Mouse (Mus musculus): ENCODE measurements around the gene Prn. TPM values are rescaled to one million over a fixed set of nuclear protein-coding genes. Genes with fewer than 3 reads are reported as not detected.

The Prn gene
- total RNA-seq, 4 experiments from 2014 or later, result 0.20 to 0.69 (median 0.38) TPM; not detected in 1

DNA sequence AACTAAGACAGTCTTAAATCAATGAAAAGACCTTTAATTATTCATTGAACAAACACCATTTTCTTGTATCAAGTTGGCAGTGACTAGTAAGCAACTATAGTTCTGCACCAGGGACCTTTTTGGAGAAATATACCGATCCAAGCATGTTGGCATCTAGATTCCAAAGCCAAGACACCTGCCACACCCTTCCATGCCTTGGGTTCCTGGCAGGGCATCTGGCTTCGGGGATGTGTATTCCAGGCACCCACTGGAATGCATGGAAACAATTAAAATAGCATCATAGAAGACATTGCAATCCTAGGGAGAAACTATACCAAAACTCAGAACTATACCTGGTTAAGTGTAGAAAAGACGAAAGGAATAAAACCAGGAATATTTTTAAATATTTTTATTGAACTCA, 3.5 kb upstream of the Prn start:
- DNase-seq (ENCODE audit: low spot score), result no peak

DNA sequence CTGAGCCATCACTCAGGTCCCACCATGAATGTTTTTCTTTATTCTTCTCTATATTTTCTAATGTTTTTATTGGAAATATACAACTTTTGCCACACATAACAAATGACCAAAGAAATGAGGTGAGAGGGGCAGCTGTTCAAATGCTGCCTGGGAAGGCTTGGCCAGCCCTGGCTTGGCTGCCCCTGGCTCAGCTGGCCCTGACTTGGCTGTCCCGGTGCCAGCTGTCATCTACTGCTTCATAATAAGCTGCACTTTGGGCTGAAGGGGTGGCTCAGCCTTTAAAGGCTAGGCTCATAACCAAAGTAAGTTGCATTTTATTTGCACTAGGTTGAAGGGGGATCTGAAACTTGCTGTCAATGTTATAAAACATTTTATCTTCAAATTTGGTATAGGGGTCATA, 2.9 kb upstream of the Prn start:
- peak; percentile 34 for DNase-seq (ENCODE audit: low spot score)

DNA sequence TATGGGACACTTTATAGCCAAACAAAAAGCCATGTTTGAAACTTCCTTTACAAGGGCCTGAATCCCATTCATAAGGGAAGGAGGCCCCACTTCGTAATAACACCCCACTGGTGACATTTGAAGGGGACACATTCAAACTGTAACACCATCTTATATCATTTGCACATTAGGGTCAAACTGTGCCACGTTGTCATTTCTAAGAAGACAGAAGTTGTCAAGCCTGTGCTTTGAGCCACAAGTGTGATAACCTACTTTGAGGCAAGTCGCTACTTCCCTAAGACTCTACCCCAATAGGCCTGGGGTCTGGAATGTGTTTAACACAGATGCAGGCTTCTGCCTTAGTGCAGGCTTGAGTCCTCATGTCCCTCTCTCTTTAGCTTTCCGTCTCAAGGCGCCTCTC, 2.4 kb upstream of the Prn start:
- no peak for DNase-seq (ENCODE audit: low spot score)

DNA sequence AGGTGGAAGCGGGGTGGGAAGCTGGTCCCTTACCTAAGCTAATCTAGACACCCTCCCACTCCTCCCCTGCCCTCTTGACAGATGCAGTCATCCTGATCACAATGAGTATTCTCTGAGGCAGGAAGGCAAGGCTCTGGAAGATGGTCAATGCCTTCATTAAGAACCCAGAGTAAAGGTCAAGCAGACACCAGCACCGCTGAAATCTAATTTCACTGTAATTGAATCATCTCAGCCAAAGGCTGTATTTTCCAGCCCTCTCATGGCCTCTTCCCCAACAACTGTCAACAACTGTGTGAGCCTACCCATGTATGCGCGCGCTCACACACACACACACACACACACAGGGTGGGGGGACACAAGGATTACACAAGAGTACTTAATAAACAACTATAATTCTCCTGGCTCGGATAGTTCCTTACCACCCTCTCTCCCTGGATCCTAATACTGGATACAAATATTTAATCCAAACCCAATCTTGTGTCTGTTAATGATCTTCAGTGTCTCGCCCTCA, 1.4 kb upstream of the Prn start:
- DNase-seq (ENCODE audit: low spot score), result peak; percentile 28

DNA sequence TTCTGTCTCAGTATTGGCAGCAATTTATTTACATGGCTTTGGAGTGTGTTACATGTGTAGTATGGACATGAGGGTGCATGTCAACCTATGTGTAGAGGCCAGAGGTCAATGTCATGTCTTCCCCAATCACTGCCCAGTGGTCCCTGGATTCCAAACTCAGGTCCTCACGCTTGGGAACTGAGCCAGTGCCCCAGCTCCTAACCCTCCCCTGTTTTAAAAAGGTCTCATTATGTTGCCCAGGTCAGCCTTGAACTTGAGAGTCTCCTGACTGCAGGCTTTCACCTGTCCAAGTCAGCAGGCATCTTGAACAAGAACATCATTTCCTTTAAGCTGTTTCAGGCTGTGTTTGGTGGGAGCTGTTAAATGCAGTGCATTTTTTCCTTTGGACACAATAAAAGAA, 851 bp upstream of the Prn start:
- no peak for DNase-seq (ENCODE audit: low spot score)

DNA sequence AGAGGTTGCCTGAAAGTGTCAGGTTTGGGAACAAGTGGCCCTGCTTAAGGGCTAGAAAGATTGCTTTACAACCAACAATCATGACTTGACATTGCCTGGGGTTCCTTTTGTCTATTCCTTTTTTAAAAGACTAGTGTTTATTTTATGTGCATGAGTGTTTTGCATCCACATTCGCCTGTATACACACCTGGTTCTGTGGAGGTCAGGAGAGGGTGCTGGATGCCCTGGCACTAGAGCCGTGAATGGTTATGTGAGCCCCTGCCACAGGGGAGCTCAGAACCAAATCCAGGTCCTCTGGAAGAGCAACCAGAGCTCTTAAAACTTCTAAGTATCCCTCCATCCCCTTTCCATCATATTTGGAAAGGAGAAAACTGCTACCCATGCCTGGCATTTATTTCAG, 1.1 kb downstream of the Prn start:
- no peak for DNase-seq (ENCODE audit: low spot score)

DNA sequence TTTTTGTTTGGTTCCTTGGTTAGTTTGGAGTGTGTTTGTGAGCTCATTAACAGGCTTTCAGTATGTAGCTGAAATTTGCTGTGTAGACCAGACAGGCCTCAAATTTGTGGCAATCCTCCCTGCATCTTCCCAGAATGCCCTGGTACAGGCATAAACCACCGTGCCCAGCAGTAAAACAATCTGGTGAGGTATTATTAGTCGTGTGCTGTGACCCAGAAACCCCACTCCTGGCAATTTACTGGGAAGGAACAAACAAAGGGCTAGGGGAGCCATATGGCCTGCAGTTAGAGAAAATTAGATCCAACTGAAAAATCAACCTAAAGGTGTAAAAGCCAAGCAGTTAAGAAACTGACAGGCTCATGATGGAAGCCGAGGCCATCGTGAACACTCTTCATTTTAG, 1.6 kb downstream of the Prn start:
- DNase-seq (ENCODE audit: low spot score), result no peak

DNA sequence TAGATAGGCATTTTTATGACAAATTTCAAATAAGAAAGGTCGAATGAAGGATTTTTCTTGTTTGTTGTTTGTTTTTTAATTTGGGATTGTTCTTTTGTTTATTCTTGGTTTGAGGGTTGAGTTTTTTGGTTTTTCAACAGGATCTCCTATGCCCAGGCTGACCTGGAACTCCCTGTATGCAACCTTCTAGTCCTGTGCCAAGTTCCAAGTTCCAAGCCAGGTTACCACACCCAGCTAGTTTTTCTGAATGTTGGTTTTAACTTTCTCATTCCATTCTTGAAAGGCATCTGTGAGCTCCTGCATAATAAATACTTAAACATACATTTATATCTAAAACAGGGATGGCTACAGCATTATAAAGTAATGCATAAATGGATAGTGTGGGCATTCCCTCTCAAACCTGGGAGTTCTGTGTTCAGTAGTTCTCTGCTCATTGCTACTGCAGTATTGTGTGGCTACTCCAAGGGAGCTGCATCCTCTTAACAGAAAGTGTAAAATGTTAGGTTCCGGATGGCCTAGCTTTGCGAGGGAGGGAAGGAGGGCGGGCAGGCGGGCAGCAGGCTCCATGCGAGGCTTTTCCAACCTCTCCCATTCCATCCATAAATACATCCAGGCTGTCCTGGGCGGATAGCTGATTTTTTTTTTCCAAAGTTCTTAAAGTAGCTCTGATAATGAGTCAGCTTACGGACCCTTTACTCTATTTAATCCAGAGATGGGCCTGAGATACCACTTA, 2.9 kb downstream of the Prn start:
- no peak for DNase-seq (ENCODE audit: low spot score)

DNA sequence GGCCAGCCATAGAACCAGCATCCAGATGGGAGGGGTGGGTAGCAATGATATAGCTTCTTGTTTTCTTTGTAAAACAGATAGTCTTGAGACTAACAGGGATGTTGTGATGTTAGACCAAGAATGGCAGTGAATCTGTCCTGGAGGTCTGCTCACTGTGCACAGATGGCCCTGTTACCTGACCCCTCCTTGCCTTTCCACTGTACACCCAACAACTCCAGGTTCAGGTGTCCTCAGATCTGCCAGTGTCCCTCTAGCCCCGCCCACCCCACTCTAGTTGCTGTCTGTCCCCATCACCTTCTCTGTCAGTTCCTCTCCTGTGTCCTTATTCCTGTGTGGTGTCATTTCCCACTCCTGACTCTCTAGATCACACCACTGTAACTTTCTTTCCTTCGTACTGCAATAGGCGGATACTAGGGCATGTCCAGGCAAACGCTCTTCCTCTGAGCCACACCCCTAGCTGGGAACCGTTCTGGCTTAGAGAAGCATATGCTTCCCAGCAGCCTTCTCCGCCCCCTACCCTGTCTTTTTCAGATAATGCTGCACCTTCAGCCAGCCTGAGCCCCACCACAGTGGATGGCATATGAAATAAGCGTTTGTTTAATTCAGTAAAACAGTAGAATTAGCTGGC, 22.6 kb downstream of the Prn start:
- no peak for DNase-seq (ENCODE audit: low spot score)

DNA sequence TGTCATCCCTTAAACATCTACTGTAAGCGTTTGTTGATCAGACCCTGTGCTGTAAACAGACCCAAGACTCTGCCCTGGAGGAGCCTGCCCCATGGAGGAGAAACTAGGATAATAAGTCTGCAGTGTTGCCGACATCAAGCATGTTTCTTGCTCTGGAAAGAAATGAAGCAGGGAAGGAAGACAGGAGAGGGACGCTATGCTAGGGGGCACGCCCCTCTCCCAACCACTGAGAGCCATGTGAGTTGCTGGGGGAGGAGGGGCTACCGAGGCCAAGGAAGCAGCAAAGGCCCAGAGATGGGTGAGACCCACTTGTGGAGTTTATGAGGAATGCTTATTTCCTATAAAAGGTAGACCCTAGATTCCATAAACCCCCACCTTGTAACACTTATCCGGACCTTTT, 23.3 kb downstream of the Prn start:
- DNase-seq (ENCODE audit: low spot score), result no peak

DNA sequence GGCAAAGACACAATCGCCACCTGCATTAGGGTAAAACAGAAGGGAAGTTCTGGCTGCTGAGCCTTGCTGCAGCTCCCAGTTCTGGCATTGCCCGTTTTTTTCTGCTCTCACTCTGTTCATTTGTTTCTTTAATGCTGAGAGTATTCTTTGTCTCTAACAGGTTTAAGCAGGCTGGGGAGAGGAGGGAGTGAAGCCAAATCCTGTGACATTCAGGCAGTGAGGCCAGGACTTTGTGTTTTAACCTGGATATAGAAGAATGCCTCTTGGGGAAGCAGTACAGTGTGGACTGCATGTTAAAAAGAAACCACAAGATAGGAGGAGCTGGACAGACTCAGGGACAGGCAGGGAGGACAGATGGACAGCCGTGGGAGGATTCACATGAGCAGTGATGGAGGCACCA, 23.8 kb downstream of the Prn start:
- peak; percentile 41 for DNase-seq (ENCODE audit: low spot score)

DNA sequence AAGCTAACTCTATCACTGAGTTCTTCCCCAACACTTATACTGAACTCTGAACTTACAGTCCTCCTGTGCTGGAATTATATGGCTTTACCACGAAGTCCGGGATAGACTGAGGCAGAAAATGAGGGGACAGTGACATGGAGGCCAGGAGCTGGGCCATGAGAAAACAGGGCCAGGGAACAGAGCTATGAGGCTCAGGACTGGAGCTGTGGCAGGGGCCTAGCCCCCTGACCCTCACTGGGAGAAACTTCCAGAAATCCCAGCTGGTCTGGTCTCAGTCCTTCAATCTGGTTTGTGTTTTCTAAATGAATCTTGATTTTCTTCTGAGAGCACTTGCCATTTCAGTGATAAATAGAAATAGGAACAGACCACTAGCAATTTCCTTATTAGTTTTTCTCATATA, 24.5 kb downstream of the Prn start:
- no peak for DNase-seq (ENCODE audit: low spot score)

DNA sequence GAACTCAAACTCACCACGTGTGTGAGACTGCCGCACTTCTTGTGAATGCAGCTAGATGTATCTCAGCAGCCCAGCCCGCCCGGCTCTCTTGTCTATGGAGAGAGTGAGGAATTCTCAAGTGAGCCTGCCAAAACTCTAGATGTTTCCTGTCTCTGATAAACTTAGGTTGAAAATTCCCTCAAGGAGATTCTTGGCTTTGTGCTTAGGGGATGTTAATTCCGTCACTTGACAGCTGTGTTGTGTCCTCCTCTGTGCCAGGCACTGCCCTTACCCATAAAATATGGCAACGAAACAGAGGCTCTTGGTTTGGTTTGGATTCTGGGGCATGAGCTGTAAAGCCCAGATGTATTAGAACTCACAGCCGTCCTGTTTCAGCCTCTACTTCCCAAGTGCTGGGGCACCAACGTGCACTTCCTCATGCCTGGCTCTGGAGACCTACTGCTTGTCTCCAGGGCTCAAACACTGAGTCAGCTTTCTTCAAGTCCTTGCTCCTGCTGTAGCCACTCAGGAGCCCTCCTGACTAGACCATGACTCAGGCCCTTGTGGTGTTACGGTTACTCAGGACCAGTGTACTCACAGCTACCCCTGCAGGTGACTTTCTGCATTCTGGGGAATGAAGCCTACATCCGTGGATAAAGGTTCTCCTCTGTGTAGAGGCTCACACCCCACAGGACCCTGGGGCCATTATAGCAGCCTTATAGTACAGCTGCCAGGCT, 25.8 kb downstream of the Prn start:
- DNase-seq (ENCODE audit: low spot score), result peak; percentile 67

DNA sequence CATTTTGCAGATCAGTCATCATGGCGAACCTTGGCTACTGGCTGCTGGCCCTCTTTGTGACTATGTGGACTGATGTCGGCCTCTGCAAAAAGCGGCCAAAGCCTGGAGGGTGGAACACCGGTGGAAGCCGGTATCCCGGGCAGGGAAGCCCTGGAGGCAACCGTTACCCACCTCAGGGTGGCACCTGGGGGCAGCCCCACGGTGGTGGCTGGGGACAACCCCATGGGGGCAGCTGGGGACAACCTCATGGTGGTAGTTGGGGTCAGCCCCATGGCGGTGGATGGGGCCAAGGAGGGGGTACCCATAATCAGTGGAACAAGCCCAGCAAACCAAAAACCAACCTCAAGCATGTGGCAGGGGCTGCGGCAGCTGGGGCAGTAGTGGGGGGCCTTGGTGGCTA, 26.7 kb downstream of the Prn start:
- DNase-seq (ENCODE audit: low spot score), result no peak

DNA sequence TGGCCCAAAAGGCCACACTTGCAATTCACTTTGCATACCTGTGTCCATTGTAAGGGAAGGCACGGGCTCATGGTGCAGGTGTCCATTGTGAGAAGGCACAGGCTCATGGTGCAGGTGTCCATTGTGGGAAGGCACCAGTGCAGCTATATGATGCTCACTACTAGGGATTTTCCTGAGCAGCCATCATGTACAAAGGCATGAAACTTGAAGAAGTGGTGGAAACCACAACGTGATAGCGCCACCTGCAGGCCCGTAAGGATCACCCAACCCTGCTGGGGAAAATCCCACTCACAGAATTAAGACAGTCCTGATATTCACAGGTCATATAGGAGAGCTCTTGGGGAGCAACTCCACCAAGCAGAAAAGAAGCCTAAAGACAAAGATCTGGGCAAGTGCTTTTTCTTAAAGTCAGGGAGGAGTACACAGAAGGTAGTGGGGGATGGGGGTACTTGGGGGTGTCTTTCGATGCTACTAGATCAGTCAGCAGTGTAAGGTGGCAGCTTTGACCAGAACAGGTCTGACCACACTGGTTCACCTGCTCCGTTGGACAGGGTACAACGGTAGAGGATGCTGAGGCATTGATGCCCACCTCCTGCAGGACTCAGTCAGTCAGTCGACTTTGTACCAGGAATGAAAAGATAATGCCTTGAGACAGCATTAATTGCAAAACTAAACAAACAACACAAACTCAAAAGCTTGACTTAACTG, 29.8 kb downstream of the Prn start:
- DNase-seq (ENCODE audit: low spot score), result peak; percentile 47

DNA sequence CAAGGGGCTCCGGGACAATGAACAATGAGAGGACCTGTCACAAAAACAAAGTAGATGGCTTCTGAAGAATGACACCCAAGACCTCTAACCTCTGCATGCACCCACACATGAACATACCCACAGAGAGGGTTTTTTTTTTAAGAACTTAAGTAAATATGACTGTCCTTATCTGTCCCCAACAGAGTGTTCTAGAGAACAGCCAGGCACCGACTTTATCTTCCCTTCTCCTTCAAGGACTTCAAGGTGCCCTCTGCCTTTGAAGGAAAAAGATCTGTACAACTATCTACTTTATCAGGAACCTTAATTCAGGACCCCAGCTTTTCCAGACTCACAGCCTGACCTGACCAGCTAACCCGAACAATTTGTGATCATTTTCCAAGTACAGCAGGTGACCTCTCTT, 30.7 kb downstream of the Prn start:
- no peak for DNase-seq (ENCODE audit: low spot score)

DNA sequence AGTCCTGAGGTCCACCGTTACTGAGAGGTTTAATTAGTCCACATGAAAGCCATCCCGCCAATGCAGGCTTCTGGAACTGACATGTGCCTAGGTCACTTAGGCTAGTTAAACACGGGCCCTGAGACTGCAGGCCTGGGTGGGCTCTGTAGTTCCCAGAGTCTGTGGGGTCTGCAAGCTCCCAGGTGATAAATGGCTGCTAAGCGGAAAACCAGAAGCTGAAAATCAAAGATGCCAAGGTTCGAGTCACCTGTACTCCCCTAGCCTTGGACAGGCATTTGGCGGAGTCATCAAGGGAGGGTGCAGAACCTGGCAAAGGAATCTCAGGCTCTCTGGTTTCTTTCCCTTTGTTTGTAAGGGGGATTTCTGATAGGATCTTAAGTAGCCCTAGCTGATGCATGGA, 31.7 kb downstream of the Prn start:
- no peak for DNase-seq (ENCODE audit: low spot score)

DNA sequence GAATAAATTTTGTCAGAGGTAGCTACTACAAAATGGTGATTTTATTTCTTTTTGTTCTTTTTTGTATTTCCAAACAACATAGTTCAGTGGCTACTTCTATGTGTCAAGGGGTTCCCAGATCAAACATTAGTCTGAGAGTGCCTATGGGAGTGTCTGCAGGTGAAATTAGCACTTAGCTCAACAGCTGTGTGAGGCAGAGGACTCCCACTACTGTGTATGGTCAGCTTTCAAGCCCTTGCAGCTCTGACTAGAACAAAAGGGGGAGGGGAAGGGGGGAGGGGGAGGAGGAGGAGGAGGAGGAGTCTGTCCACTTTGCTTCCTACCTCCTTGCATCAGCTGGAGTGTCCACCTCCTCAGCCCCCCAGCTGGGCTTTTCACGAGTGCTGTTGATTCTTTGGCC, 34.6 kb downstream of the Prn start:
- DNase-seq (ENCODE audit: low spot score), result no peak

DNA sequence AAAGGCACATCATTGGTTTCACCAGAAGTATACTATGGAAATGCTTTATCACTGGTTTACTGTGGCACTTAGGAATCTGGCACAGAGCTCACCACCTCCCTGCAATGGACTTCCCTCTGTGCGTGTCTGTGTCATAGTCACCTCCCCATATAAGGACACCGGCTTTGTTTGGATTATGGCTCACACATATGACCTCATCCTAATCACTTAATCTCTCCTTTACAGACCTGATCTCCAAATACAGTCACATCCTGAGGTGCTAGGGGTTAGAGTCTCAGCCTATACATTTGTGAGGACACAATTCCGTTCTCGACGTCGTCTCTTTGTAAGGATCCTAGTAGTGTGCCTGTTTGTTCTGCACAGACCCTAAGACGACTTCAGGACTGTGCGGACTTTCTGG, 35.5 kb downstream of the Prn start:
- no peak for DNase-seq (ENCODE audit: low spot score)

DNA sequence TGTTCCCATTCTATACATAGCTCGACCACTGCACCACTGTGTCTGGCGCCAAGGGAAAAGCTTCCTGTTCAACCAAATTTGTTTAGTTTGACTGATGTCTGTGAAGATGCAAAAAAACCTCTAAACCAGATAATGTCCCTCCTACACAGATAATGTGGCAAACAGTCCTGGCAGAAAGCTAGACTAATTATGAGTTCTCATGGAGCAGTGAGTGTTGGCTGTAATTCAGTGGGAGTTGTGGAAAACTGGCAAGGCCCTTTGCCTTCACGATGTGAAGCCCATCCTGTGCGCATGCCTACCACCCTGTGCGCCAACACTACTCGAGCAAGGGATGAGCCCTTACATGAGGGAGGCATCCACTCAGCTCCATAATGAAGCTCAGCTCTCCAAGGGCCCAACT, 36.0 kb downstream of the Prn start:
- DNase-seq (ENCODE audit: low spot score), result no peak

DNA sequence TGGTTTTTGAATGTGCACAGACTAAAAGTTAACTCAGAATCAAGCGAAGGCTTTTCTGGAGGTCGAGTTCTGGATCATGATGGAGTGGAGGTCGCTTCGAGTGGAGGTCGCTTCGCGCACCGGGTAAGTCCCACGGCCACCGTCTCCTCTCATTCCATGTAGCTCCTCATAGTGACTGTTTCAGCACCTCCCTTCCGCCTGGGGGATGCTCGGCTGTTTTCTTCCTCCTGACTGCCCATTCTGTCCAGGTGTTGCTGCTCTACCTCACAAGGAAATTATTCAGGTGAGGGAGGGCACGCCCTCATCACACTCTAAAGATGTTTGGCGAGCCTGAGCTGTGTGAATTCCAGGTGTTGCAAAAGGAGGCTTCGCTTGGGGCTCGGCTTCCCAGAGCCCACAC, 36.6 kb downstream of the Prn start:
- no peak for DNase-seq (ENCODE audit: low spot score)

DNA sequence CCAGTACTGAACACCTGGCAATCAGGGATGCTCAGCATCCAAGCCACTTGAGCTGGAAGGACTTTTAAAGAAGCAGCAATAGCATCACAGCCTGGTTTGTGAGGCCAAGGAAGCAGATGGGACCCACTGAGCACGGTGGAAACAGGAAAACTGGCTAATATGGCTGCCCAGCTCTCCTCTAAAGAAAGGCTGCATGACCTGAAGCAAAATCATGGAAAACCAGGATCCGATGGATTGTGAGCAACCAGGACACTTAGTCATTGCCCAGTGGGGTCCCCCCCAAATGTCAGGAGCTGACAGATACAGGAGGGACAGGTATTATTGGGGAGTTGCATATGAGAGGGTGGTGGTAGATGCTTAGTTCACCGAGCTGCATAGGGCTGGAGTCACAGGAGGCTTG, 38.4 kb downstream of the Prn start:
- no peak for DNase-seq (ENCODE audit: low spot score)

Measured in heart, adult 8-10 months (tissue).